Mouse (Mus musculus): ENCODE results near the gene Nxph4.

The Nxph4 gene

GRCm38 (mm10) chr10:127542720-127543119, 8.4 kb upstream of the Nxph4 start:
- DNase-seq (ENCODE audit: low spot score in 2 of 2) = no peak

GRCm38 (mm10) chr10:127542084-127542483, 7.7 kb upstream of the Nxph4 start:
- DNase-seq (ENCODE audit: low spot score in 2 of 2) = no peak

DNA sequence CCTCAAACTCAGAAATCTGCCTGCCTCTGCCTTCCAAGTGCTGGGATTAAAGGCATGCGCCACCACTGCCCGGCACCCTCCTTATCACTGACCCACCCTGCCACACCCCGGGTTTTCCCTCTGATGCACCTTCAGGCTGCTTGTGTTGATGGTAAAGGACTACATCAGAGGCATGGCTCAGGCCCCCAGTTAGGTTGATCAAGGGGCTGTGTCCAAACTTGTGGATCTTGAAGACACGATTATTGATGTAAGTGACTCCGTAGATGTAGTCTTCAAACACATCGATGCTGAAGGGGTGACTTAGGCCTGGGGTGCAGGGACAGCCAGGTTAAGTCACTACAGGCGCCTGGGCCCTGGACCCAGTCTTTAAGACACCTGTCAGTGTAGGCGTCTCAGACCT, 7.2 kb upstream of the Nxph4 start:
- DNase-seq (ENCODE audit: low spot score in 2 of 2) = no peak

- peak; percentile 67 to 82 for DNase-seq (ENCODE audit: low spot score in 2 of 2)
Measured at GRCm38 (mm10) chr10:127537854-127538583, 3.7 kb upstream of the Nxph4 start.

DNA sequence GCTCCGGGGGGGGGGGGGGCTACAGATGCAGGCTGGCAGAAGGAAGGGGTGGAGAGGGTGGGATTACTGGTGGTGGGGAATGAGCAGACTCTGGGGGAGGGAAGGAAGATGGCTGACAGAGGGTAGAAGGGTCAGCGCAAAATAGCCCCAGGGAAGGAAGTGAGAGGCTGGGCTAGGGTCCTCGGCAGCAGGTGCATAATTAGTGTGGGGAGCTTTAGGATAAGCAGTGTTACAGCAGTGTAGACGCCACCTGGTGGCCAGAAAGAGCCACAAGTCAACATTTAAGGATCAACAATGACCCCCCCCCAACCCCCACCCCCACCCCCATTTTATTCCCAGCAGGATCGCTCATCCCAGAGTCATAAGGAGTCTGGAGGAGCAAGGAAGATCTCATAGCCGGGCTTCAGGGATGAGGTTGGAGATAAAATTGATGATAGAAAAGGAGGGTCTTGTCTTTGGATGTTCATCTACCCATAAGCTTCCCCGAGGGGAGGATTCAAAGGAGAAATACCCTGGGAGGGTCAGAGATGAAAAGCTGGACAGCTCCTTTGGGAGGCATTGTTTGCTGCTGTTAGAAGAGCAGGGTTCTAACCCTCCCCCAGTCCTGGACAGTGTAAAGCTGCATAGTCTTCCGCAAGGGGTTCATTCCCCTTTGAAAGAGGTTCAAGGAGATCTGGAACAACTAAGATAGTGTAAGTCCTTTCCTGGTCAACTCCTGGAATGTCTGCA, 2.4 kb upstream of the Nxph4 start:
- no peak for DNase-seq (ENCODE audit: low spot score in 2 of 2)

DNA sequence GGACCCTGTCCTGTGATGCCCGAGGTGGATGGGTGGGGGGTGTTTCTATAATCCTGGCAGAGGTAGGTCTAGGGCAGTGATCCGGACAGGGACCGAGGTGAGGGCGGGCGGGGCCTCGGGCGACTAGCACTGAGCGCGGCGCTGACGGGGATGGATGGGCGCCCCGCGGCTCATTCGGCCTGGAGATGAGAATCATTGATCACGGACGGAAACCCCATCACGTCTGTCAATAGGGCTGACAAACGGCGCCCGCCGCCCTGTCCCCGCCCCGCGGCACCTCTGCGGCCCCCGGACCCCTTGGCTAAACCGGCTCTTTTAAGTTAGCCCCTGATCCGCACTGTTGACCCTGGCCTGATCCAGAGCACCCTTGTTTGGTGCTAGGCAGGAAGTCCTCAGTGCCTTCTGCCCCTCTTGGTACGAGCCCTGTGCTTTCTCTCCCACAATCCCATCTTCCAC, 598 bp upstream of the Nxph4 start:
- DNase-seq (ENCODE audit: low spot score in 2 of 2) = no peak

DNA sequence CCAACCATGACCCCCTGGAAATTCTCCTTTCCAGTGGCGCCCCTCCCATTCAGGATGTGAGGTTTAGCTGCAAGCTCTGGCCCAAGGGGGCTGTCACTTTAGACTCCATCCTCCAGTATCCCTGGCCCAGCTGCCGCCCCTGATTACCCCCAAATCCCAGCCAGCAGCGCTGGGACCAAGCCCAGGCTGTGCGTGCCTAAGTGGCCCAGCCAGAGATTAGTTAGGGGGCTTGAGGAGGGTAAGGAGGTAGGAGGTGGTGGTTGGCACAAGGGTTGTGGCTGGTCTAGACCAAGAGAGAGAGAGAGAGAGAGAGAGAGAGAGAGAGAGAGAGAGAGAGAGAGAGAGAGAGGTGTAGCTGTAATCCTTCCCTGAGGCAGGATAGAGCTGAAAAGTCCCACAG, 2.8 kb downstream of the Nxph4 start:
- DNase-seq (ENCODE audit: low spot score in 2 of 2) = no peak

- no peak for DNase-seq (ENCODE audit: low spot score in 2 of 2)
Measured at GRCm38 (mm10) chr10:127530945-127531344, 3.4 kb downstream of the Nxph4 start.

DNA sequence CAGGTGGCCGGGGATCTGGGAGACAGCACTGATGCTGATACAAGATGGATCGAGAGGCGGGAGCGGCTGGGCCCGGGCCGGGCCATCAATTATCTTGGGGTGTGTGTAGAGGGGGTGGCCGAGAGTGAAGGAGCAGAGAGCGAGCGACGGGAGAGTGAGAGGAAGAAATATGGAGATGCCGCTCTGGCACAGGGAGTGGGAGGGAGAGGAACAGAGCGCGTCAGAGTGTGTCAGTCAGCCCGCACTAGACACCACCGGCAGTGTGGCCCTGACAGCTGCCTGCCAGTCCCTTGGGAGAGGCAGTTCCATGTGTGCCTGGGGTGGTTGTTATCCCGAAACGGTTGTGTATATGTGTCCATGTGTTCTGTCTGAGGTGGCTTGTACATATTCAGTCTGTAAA, 6.9 kb downstream of the Nxph4 start:
- no peak for DNase-seq (ENCODE audit: low spot score in 2 of 2)

GRCm38 (mm10) chr10:127526681-127527080, 7.7 kb downstream of the Nxph4 start:
- no peak for DNase-seq (ENCODE audit: low spot score in 2 of 2)

DNA sequence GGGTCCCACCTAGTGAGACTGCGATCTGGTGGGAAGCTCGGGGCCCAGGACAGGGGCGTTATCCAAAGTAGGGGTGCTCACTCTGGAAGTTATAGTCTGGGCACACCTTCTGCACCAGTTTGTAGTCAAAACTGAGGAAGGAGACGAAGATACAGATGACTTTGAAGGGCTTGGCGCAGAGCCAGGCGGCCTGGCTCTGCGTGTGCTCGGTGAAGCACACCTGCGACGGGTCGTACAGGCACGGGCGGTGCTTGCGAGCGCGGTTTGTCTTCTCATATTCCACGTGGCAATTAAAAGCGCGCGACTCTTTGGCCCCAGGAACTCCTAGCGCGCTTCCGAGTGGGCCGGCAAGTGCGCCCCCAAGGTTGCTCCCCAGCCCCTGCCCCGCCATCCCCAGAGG, 8.3 kb downstream of the Nxph4 start:
- no peak for DNase-seq (ENCODE audit: low spot score in 2 of 2)

GRCm38 (mm10) chr10:127524646-127525255, 9.6 kb downstream of the Nxph4 start:
- no peak for DNase-seq (ENCODE audit: low spot score in 2 of 2)

DNA sequence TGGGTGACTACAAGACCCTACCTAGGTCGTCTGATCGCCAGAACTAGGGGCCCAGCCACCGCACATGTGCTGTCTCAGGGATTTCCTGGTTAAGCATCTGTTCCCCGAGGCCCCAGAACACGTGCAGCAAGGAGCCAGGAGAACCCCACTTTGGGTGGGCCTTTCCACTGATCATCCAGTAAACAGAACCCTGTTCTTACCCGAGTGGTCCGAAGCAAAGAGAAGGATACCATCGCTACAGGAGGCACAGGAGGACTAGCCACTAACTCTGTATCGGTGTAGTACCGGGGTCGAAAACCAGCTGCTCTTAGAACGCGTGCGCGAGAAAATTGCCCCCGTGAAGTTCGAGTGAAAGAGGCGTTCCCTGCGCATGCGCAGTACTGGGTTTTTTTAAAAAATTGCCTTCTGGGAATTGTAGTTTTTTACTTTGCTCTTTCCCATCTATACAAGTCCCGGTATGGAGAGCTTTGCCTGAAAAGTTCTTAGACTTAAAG, 12.2 kb downstream of the Nxph4 start, which contains the start of gene Shmt2:
TSS of gene Shmt2 (minus strand) at position 357 of the 494 bp plus-strand sequence.
- DNase-seq (ENCODE audit: low spot score in 2 of 2) = peak; percentile 74 to 82

GRCm38 (mm10) chr10:127521611-127522080, 12.7 kb downstream of the Nxph4 start:
- no peak for DNase-seq (ENCODE audit: low spot score in 2 of 2)

DNA sequence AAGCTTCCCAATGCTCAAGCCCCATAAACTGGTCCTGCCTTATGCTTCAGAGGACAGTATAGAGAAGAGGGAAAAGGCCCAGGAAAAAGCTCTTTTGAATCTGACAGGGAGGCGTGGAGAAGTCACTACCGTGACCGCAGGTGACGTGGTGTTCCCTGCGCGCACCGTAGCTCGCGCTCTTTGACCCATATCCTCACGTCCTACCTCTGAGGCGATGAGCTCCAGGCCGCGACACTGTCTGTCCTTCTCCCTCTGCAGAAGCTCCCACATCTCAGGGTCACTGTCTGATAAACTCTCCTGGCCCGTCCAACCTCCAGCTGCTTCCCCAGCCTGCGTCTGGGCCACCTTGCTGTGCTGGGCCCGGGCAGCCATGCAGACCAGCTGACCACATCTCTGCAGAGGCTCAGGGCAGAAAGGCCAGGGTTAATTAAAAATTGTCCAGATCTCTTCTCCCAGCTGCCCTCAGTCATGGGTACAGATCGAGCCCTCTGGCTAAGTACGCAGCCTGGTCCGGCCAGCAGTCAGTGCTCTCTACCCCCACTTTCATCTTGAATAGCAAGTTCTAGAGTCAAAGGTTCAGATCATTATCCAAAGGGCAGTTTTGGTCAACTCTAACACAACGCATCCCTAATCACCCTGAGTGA, 13.5 kb downstream of the Nxph4 start:
- no peak for DNase-seq (ENCODE audit: low spot score in 2 of 2)

- no peak for DNase-seq (ENCODE audit: low spot score in 2 of 2)
Measured at GRCm38 (mm10) chr10:127519903-127520713, 14.3 kb downstream of the Nxph4 start.

DNA sequence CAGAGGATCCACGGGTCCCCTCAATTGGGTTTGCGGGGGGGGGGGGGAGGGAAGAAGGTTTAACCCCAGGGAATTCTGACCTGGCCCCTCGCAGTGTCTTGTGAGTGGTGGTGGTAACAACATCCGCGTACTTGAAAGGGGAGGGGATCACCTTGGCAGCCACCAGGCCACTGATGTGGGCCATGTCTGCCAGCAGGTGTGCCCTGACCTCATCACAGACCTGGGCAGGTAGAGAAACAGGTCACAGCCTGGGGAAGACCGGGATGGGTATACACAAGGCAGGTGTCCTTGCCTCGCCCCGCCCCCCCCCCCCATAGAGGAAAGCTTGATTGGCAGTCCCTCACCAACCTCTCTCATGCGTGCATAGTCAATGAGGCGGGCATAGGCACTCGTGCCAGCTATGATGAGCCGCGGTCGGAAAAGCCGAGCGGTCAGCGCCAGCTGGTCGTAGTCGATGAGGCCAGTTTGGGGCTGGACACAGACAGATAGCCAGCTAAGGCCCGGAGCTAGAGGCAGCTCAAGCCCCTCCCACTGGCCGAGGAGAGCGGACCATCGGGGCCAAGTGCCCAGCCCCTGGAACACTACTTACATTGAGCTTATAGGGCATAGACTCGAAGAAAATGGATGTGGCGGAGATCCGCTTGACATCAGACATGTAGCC, 15.2 kb downstream of the Nxph4 start:
- no peak for DNase-seq (ENCODE audit: low spot score in 2 of 2)

DNA sequence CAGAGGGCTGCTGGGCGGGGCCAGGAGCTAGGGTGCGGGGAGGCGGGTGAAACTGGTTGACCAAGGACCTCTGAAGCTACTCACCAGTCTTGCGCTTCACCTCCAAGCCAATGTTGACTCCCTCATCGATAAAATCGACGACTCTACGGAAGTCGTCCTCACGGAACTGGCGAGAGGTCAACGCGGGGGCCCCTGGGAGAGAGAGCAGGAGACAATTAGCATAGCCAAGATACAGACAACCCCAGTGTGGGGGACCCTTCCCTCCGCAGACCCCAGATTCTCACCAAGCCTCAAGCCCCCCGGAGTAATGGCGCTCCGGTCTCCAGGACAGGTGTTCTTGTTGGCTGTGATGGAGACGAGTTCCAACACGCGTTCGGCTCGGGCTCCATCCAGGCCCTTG, 16.4 kb downstream of the Nxph4 start:
- DNase-seq (ENCODE audit: low spot score in 2 of 2) = no peak

DNA sequence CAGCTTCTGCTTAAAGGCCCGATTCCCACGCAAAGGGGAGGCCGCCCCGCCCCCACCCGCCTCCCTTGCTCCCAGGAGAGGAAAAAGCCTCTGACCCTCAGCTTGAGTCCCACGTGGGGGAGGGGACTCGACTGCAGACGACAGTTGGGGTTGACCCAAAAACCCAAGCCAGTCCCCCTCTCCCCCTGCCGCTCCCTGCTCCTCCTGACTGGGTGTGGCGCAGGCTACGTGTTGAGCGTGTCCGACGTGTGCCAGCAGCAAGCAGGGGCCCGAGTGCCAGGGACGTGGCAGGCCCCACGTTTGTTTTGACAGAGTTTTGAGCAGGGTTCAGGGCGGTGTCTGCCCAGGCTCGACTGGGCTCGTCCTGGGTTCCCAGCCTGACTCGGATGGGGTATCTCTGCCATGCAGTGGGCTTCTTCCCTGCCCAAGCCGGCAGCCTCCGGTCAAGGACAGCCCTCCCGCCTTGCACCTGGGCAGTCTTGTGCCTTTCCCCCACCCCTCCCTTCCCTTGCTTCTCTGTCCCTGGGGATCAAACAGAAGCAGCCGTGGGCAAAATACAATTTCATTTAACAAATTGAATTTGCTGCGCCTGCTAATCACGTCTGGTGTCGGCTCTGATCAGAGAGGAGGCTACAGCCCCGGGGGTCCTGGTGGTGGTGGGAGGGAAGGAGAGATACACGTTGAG, 17.6 kb downstream of the Nxph4 start:
- DNase-seq (ENCODE audit: low spot score in 2 of 2) = no peak

- DNase-seq (ENCODE audit: low spot score in 2 of 2) = no peak
Measured at GRCm38 (mm10) chr10:127515983-127516459, 18.3 kb downstream of the Nxph4 start.
